Mouse (Mus musculus): ENCODE measurements around the gene Chil3. TPM values are rescaled to one million over a fixed set of nuclear protein-coding genes. Genes with fewer than 3 reads are reported as not detected.

The Chil3 gene
- polyA plus RNA-seq, 1 experiment = 3.3 TPM

DNA sequence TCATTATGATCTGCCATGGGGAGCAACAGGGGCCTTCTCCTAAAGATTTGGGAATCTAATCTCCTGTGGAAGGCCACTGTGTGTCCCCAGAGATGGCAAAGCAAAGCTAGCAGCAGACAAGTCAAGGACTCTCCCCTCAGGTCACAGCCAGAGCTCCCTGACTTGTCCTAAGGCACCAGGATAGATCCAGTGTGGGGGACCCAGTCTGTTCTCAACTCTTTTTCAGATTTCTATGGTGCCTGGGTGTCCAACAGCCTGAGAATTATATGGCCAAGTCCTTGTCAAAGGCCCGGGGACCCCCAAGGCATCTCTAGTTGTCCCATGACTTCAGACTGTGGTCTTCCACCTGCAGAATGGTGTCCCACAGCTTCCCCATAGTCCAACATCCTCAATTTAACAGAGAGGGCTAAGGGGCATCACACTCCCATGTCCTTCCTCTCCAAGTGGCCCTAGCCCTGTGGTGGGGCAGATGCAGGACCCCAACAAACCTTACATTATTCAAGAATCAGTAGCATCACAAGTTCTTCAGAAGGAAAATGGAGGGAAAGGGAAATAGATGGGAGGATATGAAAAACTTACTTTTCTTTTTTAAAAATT lies 3.9 kb upstream of the Chil3 start:
- H3K27ac ChIP-seq (ENCODE audit: control insufficient read depth, insufficient read depth, low read depth, low read length) = no peak overlapping the region
- H3K4me3 ChIP-seq (ENCODE audit: control insufficient read depth, low read depth, low read length) = no peak overlapping the region
- H3K36me3 ChIP-seq (ENCODE audit: control insufficient read depth, insufficient read depth, low read length) = no peaks in the 10 kb centered on the region
- H3K4me1 ChIP-seq (ENCODE audit: control insufficient read depth, insufficient read depth, low read length) = no peaks in the 10 kb centered on the region
- 0 out of 2 replicates have a peak, but pooled peaks cover 3% of the 10 kb centered on the region for H3K27me3 ChIP-seq (ENCODE audit: control insufficient read depth, insufficient read depth, low read length)
- TF ChIP-seq POLR2A (IDR thresholded peaks at IDR 0.05; ENCODE audit: control insufficient read depth, low read depth, low read length) = no peak
- no peak for TF ChIP-seq CTCF (IDR thresholded peaks at IDR 0.05; ENCODE audit: control insufficient read depth, insufficient read depth, insufficient replicate concordance, low read depth, low read length)

- Histone ChIP-seq H3K27ac (ENCODE audit: control insufficient read depth, insufficient read depth, low read depth, low read length) (no peak overlapping the region), H3K4me3 (ENCODE audit: control insufficient read depth, low read depth, low read length) (no peak overlapping the region), H3K36me3 (ENCODE audit: control insufficient read depth, insufficient read depth, low read length) (no peaks in the 10 kb centered on the region), H3K27me3 (ENCODE audit: control insufficient read depth, insufficient read depth, low read length) (0 out of 2 replicates have a peak, but pooled peaks cover 3% of the 10 kb centered on the region), H3K4me1 (ENCODE audit: control insufficient read depth, insufficient read depth, low read length) (no peaks in the 10 kb centered on the region)
- TF ChIP-seq POLR2A (IDR thresholded peaks at IDR 0.05; ENCODE audit: control insufficient read depth, low read depth, low read length) (no peak), CTCF (IDR thresholded peaks at IDR 0.05; ENCODE audit: control insufficient read depth, insufficient read depth, insufficient replicate concordance, low read depth, low read length) (no peak)
These were observed 3.2 kb upstream of the Chil3 start for GRCm38 (mm10) chr3:106170522-106171053.

DNA sequence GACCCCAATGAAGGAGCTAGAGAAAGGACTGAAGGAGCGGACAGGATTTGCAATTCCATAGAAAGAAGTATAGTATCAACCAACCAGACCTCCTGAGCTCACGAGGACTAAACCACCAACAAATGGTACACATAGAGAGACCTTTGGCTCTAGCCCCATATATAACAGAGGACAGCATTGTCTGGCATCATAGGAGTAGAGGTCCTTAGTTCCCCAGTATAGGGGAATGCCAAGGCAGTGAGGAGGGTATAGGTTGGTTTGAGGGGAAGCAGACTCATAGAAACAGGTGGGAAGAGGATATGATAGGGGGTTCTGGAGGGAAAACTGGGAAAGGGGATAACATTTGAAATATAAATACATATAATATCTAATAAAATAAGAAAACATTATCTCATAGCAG lies 13.0 kb downstream of the Chil3 start:
- H3K4me1 ChIP-seq (ENCODE audit: control insufficient read depth, insufficient read depth, low read length) = no peaks in the 10 kb centered on the region
- no peaks in the 10 kb centered on the region for H3K27me3 ChIP-seq (ENCODE audit: control insufficient read depth, insufficient read depth, low read length)
- H3K36me3 ChIP-seq (ENCODE audit: control insufficient read depth, insufficient read depth, low read length) = no peaks in the 10 kb centered on the region
- H3K27ac ChIP-seq (ENCODE audit: control insufficient read depth, insufficient read depth, low read depth, low read length) = no peak overlapping the region
- H3K4me3 ChIP-seq (ENCODE audit: control insufficient read depth, low read depth, low read length) = no peak overlapping the region
- TF ChIP-seq POLR2A (IDR thresholded peaks at IDR 0.05; ENCODE audit: control insufficient read depth, low read depth, low read length) (no peak), CTCF (IDR thresholded peaks at IDR 0.05; ENCODE audit: control insufficient read depth, insufficient read depth, insufficient replicate concordance, low read depth, low read length) (no peak)

- Histone ChIP-seq H3K27me3 (ENCODE audit: control insufficient read depth, insufficient read depth, low read length) (no peaks in the 10 kb centered on the region), H3K4me3 (ENCODE audit: control insufficient read depth, low read depth, low read length) (no peak overlapping the region), H3K4me1 (ENCODE audit: control insufficient read depth, insufficient read depth, low read length) (no peaks in the 10 kb centered on the region), H3K36me3 (ENCODE audit: control insufficient read depth, insufficient read depth, low read length) (no peaks in the 10 kb centered on the region), H3K27ac (ENCODE audit: control insufficient read depth, insufficient read depth, low read depth, low read length) (no peak overlapping the region)
- TF ChIP-seq CTCF (IDR thresholded peaks at IDR 0.05; ENCODE audit: control insufficient read depth, insufficient read depth, insufficient replicate concordance, low read depth, low read length) = no peak
These were observed 23.3 kb downstream of the Chil3 start for GRCm38 (mm10) chr3:106144081-106144480.

GRCm38 (mm10) chr3:106131690-106132089 lies 35.7 kb downstream of the Chil3 start:
- no peaks in the 10 kb centered on the region for H3K36me3 ChIP-seq (ENCODE audit: control insufficient read depth, insufficient read depth, low read length)
- no peaks in the 10 kb centered on the region for H3K4me1 ChIP-seq (ENCODE audit: control insufficient read depth, insufficient read depth, low read length)
- no peaks in the 10 kb centered on the region for H3K27me3 ChIP-seq (ENCODE audit: control insufficient read depth, insufficient read depth, low read length)
- no peak overlapping the region for H3K4me3 ChIP-seq (ENCODE audit: control insufficient read depth, low read depth, low read length)
- TF ChIP-seq CTCF (IDR thresholded peaks at IDR 0.05; ENCODE audit: control insufficient read depth, insufficient read depth, insufficient replicate concordance, low read depth, low read length) (no peak), POLR2A (IDR thresholded peaks at IDR 0.05; ENCODE audit: control insufficient read depth, low read depth, low read length) (no peak)
- no peak overlapping the region for H3K27ac ChIP-seq (ENCODE audit: control insufficient read depth, insufficient read depth, low read depth, low read length)

DNA sequence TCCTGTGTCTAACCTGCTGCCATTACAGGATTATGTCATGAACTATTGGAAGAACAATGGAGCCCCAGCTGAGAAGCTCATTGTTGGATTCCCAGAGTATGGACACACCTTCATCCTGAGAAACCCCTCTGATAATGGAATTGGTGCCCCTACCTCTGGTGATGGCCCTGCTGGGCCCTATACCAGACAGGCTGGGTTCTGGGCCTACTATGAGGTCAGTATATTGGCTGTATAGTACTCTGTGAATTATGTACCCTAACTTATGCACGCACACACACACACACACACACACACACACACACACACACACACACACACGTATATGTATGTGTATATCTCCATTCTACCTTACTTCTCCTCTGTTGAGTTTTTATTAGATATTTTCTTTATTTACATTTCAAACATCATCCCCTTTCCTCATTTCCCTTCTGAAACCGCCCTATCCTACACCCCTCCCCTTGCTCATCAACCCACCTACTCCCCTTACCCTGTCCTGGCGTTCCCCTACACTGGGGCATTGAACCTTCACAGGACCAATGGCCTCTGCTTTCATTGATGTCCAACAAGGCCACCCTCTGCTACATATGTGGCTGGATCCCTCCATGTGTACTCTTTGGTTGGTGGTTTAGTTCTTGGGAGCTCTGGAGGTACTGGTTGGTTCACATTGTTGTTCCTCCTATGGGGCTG lies 38.4 kb downstream of the Chil3 start:
- Histone ChIP-seq H3K27ac (ENCODE audit: control insufficient read depth, insufficient read depth, low read depth, low read length) (no peak overlapping the region), H3K4me1 (ENCODE audit: control insufficient read depth, insufficient read depth, low read length) (no peaks in the 10 kb centered on the region), H3K4me3 (ENCODE audit: control insufficient read depth, low read depth, low read length) (no peak overlapping the region), H3K27me3 (ENCODE audit: control insufficient read depth, insufficient read depth, low read length) (no peaks in the 10 kb centered on the region), H3K36me3 (ENCODE audit: control insufficient read depth, insufficient read depth, low read length) (no peaks in the 10 kb centered on the region)
- TF ChIP-seq POLR2A (IDR thresholded peaks at IDR 0.05; ENCODE audit: control insufficient read depth, low read depth, low read length) (no peak), CTCF (IDR thresholded peaks at IDR 0.05; ENCODE audit: control insufficient read depth, insufficient read depth, insufficient replicate concordance, low read depth, low read length) (no peak)

GRCm38 (mm10) chr3:106126999-106127398 lies 40.4 kb downstream of the Chil3 start:
- Histone ChIP-seq H3K4me1 (ENCODE audit: control insufficient read depth, insufficient read depth, low read length) (no peaks in the 10 kb centered on the region), H3K27me3 (ENCODE audit: control insufficient read depth, insufficient read depth, low read length) (no peaks in the 10 kb centered on the region), H3K4me3 (ENCODE audit: control insufficient read depth, low read depth, low read length) (no peak overlapping the region), H3K27ac (ENCODE audit: control insufficient read depth, insufficient read depth, low read depth, low read length) (no peak overlapping the region), H3K36me3 (ENCODE audit: control insufficient read depth, insufficient read depth, low read length) (no peaks in the 10 kb centered on the region)
- TF ChIP-seq CTCF (IDR thresholded peaks at IDR 0.05; ENCODE audit: control insufficient read depth, insufficient read depth, insufficient replicate concordance, low read depth, low read length) (no peak), POLR2A (IDR thresholded peaks at IDR 0.05; ENCODE audit: control insufficient read depth, low read depth, low read length) (no peak)
